Mouse (Mus musculus) layer of hippocampus, adult 2 months (tissue): ENCODE measurements around the gene Rdh16f2. TPM values are rescaled to one million over a fixed set of nuclear protein-coding genes. Genes with fewer than 3 reads are reported as not detected.
"Not testable (repeated sequence)": the region's sequence is repeated elsewhere in the genome, so short reads cannot be mapped to it uniquely, and the experiment has no call there.

Experiments
- DNase-seq, 2 experiments: peaks; one replicate each; pipeline ENCODE4 v3.0.0; 2022; ENCODE audit warnings: low spot score in 2 of 2
- H3K27ac ChIP-seq: fragments of 200-600 bp; 2 replicates; pipeline ENCODE4 v1.8.1; 2022
- H3K4me3 ChIP-seq: fragments of 200-600 bp; 2 replicates; pipeline ENCODE4 v1.8.1; 2022; ENCODE audit warnings: mild to moderate bottlenecking
- CTCF ChIP-seq: fragments of 200-600 bp; conservative IDR thresholded peaks from 2 replicates; pipeline ENCODE4 v1.8.1; 2022; ENCODE audit warnings: antibody characterized with exemption, mild to moderate bottlenecking, moderate library complexity
- long read RNA-seq, 2 experiments: library from polyadenylated mRNA; stranded (forward); transcript quantifications; one replicate each; pipeline ENCODE4 v2.0.0; 2021; ENCODE audit warnings: borderline mapping rate in 2 of 2
- total RNA-seq, 2 experiments: library from RNA; stranded (reverse); gene quantifications; 2 replicates each; pipeline ENCODE4 v1.2.3; 2021

The Rdh16f2 gene
- not detected for total RNA-seq
- long read RNA-seq, experiment 1: 0 reads
- long read RNA-seq, experiment 2: 0 reads

DNA sequence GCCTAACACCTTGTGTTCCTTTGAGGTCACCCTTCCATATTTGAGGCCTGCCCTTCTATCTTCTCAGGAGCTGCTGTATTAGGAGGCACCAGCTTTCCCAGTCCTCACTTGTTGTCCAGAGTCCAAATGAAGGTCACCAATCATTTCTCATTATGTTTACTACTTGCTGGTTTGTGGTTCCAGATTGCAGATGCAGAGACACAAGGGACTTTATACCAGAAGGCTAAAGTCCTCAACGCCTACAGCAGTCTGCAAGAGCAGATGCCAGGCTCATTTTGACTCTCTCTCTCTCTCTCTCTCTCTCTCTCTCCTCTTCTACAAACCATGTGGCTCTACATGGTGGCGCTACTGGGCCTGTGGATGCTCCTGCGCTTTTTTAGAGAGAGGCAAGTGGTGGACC lies at the start of gene Rdh16f2:
Rdh16f2 (plus strand) TSS at position 243 of the 400 bp plus-strand sequence.
- no peak for TF ChIP-seq CTCF
- H3K4me3 ChIP-seq: no peak within 1 kb of the TSS
- DNase-seq: no peak
- H3K27ac ChIP-seq: no peak within 1 kb of the TSS

DNA sequence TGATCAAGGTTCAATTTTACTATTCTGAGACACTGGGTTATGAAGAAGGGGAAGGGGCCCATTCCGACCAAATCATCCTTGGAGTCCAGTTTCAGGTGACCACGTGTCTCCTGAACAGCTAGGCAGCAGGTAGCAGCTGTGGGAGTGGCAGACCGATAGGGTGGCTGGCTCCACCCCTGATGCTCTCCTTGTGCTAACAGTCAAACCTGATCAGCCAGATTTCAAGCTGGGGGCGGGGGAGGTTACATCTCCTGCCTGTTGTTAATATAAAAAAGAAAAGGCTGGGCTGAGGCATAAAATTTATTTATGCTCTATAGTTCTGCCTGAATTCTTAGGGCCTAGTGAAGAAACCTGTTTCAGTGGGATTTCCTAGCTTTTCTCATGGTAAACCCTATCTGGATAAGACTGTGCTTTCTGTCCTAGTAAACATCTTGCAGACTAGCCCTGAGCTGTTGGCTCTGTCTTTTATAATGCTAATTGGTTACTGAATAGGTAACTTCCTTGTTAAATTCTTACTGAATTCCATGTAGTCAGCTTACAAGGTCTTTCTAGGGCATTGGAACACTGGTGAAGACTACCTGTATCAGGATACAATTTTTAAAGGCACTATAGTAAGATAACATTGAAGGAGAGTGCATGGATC lies 48.9 kb upstream of the Rdh16f2 start:
- H3K27ac ChIP-seq, H3K4me3 ChIP-seq, DNase-seq: not testable (repeated sequence)

DNA sequence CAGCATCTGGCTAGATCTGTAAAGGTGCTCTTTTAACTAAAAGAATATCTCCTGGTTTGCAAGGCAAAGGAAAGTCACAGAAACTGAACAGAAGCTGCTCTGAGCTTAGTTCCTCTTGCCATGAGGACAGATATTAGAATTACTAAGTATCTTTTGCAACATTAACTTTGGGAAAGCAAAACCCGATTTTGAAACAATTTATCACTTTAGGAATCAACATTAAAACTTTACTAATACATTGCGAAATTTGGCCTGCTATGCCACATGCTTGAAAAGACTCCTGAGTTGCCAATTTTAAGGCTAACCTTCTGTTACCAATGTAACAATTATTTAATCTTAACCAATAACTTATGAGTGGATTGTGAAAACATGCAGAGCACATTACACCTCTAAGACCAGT lies 44.5 kb upstream of the Rdh16f2 start:
- H3K4me3 ChIP-seq, H3K27ac ChIP-seq, DNase-seq: not testable (repeated sequence)

DNA sequence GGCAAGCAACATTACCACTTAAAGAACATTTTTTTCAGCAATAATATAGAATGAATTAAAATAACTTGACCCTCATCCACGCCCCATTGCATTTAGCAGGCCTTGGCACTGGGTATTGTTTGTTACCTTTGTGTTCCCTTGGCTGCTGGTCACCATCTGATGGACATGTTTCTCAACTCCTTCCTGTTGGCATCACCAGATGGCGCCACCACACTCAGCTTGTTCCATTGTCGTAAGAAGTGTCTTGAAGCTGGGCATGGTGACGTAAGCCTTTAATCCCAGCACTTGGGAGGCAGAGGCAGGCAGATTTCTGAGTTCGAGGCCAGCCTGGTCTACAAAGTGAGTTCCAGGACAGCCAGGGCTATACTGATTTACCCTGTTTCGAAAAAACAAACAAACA lies 40.9 kb upstream of the Rdh16f2 start:
- no peak for DNase-seq
- Histone ChIP-seq H3K27ac (no peak overlapping the region), H3K4me3 (no peak overlapping the region)
- peak; percentile 48 for TF ChIP-seq CTCF

DNA sequence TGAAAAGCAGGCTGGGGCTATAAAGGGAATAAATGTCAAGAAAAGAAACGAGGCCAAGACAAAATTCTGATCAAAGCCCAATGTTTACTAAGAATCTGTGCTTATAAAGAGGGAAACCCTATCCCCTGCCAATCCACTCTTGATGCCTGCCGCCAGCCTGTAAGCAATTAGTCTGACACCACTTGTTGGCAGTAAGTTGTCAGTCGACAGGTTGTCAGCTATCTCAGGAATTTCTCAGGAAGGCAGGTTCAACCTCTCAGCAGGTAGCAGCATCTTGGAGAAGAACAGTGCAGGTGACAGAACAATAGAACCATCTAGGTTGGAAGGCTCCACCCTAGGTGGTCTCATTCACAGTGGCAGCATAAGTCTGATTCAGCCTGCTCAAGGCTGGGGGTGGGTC lies 37.2 kb upstream of the Rdh16f2 start:
- H3K27ac ChIP-seq: no peak overlapping the region
- no peak for DNase-seq
- no peak for TF ChIP-seq CTCF
- no peak overlapping the region for H3K4me3 ChIP-seq

DNA sequence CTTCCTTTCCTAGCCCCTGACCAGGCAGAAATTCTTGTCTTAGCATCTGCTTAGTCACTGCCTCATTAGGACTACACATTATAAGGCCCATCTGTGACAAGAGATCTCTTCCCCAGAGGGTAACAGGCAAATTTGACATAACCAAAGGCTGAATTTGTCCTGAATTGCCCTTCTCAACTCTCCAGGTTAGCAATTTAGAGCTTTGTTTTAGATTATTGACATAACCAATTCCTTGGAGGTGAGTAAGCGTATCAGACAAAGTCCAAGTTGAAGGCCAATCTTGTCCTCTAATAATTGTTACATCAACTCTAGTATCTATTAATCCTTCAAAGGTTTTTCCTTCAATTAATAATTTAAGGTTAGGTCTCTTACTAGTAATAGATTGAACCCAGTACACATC lies 32.1 kb upstream of the Rdh16f2 start:
- not testable (repeated sequence) for DNase-seq, H3K4me3 ChIP-seq, H3K27ac ChIP-seq

DNA sequence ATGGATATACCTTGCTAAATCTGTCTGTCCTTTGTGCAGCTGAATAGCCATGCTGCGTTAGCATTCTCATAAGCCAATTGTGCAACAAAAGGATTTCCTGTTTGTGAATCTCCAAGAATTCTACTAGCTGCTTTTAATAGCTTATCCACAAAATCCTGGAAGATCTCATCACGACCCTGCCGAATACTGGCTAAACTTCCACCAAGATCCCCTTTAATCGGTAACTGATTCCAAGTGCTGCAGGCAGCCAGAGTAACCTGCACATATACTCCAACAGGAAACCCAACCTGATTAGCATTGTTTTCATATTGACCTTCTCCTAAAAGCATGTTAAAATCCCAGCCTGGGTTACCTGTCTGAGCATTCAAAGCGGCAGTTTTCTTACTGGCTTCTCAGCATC lies 31.0 kb upstream of the Rdh16f2 start:
- no peak overlapping the region for H3K4me3 ChIP-seq
- DNase-seq: no peak
- no peak overlapping the region for H3K27ac ChIP-seq
- no peak for TF ChIP-seq CTCF

DNA sequence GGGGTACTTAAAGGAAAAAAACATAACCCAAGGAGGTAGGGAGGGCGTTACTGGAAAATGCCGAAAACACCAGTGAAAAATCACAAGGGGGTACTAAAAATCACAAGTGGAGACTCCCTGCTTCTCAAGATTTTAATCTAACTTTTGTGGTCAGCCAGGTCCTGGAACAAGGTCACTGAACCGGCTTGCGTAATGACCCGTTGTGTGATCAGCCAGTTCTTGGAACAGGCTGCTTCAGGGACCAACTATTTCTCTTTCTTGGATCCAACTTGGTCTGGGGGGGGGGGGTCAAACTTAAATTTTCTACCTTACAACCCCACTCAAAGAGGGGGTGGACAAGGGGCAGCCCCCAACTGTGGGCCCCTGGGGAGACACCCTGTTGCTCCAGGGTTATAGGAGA lies 28.5 kb upstream of the Rdh16f2 start:
- DNase-seq, H3K27ac ChIP-seq, H3K4me3 ChIP-seq: not testable (repeated sequence)

DNA sequence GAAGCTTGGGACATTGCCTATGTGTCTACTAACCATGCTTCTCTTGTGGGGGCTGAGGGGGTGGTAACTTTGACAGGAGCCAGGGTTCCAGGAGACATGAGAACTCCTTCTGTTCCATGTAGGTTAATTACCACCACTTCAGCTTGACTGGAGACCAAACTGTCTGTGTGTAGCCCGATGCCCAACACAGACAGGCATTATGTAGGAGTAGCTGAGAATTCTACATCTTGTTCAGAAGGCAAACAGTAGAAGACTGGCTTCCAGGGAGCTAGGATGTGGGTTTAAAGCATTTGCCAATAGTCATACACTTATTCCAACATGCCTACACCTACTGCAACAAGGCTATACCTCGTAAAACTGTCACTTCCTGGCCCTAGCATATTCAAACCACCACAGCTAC lies 27.7 kb upstream of the Rdh16f2 start:
- Histone ChIP-seq H3K27ac (no peak overlapping the region), H3K4me3 (no peak overlapping the region)
- TF ChIP-seq CTCF: no peak
- DNase-seq: no peak

DNA sequence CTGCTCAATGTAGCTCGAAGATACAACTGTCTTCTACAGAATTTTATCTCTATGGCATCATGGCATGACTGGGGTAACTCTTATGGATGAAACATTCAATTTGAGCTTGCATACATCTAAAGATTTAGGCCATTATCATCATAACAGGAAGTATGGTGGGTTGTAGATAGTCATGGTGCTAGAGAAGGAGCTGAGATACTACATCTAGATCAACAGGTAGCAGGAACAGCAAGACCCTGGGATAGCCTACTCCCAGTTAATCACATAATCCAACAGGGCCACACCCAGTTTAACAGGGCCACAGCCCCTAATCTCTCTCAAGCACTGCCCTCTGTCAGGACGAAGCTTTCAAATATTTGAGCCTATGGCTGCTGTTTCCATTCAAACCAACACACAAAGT lies 25.5 kb upstream of the Rdh16f2 start:
- TF ChIP-seq CTCF: no peak
- DNase-seq: no peak
- no peak overlapping the region for H3K27ac ChIP-seq
- no peak overlapping the region for H3K4me3 ChIP-seq

DNA sequence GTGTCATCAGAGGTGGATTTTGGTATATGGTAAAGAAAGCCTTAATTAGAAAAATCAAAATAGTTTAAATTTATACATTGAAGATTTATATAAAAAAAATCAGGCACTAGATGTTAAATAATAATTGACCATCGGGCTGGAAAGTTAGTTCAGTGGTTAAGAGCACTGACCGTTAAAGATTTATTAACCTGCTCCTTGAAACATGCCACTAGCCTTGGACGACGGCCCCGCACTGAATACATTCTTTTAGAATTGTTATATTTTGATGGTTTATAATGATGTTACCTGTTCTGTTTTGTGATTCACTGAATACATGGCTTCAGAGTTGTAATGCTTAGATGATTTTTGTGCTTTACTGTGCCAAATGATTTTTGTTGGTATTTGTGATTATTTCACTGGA lies 20.3 kb upstream of the Rdh16f2 start:
- not testable (repeated sequence) for H3K4me3 ChIP-seq, H3K27ac ChIP-seq, DNase-seq

DNA sequence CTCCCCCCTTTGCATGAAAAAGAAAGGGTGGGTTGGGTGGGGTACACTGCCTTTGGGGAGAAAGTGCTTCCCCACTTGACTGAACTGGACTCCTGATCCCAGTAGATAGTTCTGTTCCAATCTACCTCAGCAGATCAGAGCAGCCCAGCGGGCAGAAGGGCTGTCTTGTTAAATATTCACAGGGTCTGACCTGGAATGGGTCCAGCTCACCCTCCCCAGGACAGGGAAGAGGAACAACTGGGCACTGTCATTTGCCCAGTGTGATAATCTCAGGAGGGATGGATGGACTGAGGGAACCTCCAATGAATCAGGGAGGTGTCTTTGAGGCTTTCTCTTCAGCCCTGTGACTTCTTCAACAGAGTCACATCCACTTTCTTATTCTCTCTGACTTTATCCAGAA lies 18.2 kb upstream of the Rdh16f2 start:
- H3K27ac ChIP-seq: no peak overlapping the region
- no peak overlapping the region for H3K4me3 ChIP-seq
- DNase-seq: no peak
- TF ChIP-seq CTCF: no peak

DNA sequence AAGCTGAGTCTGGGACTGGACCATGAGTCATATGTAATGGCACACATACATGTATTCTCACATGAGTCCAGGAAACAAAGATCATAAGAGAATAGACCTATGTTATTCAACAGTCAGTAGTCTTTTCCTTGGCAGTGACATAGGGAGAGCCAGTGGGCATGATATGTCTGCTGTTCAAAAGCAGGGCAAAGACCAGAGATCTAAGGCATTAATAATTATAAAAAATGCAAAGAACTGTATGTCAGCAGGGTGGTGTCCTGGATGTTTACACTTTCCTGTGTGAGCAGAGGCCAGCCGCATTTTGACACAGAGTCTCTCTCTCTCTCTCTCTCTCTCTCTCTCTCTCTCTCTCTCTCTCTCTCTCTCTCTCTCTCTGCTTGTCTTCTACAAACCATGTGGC lies 16.6 kb upstream of the Rdh16f2 start, which contains the start of gene Rdh19:
Rdh19 (plus strand) TSS at position 301 of the 400 bp plus-strand sequence.
- Histone ChIP-seq H3K27ac (no peak within 1 kb of the TSS), H3K4me3 (no peak within 1 kb of the TSS)
- no peak for DNase-seq
- no peak for TF ChIP-seq CTCF

DNA sequence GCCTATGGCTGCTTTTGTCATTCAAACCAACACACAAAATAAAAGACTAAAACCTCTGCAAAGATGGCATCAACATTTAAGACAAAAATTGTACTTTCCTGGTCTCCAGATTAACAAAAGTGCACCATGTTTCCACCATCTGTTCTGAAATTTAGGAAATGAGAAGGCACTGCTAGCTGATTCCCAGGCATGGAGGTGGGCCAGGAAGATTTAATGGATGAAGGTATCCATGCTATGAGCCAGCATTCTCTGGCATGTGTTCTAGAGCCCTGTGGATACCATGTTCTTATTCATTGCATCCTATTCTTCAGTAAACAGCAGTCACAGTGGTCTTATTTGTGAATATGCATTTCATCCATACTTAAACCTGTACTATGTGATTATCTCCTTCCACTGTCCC lies 9.9 kb upstream of the Rdh16f2 start:
- DNase-seq: peak; percentile 21 to 40
- H3K4me3 ChIP-seq: no peak overlapping the region
- TF ChIP-seq CTCF: no peak
- no peak overlapping the region for H3K27ac ChIP-seq

DNA sequence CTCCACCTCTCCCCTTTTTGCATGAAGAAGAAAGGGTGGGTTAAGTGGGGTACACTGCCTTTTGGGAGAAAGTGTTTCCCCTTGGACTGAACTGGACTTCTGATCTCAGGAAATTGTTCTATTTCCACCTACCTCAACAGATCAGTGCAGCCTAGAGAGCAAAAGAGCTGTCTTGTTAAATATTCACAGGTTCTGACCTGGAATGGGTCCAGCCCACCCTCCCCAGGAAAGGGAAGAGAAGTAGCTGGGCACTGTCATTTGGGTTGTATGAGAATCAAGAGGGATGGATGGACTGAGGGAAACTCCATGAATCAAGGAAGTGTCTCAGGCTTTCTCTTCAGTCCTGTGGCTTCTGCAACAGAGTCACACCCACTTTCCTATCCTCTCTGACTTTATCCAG lies 1.3 kb upstream of the Rdh16f2 start:
- Histone ChIP-seq H3K27ac (no peak overlapping the region), H3K4me3 (no peak overlapping the region)
- no peak for DNase-seq
- TF ChIP-seq CTCF: no peak
